Mouse (Mus musculus) midbrain, embryonic 13.5 days (tissue): Measurements from ENCODE around the gene Myo9a. TPM values are rescaled to one million over a fixed set of nuclear protein-coding genes. Genes with fewer than 3 reads are reported as not detected.

Experiments
- ATAC-seq: fragments of 200-750 bp; cut with Nextera tagmentation; 2 replicates; pipeline ENCODE4 v1.8.0; 2017; ENCODE audit warnings: mild to moderate bottlenecking, moderate TSS enrichment, moderate library complexity
- H3K27ac ChIP-seq: fragments of 300-500 bp; sonication (generic); 2 replicates; pipeline ENCODE4 v1.5.1; 2015; ENCODE audit warnings: inconsistent platforms, mild to moderate bottlenecking, moderate library complexity
- H3K27me3 ChIP-seq: fragments of 300-500 bp; sonication (generic); 2 replicates; pipeline ENCODE4 v1.6.1; 2015; ENCODE audit warnings: mild to moderate bottlenecking, inconsistent platforms
- H3K36me3 ChIP-seq: fragments of 300-500 bp; sonication (generic); 2 replicates; pipeline ENCODE4 v1.6.1; 2015; ENCODE audit warnings: mild to moderate bottlenecking, inconsistent platforms
- H3K4me1 ChIP-seq: fragments of 300-500 bp; sonication (generic); replicated peaks from 2 replicates; pipeline ENCODE4 v1.6.1; 2015; ENCODE audit warnings: inconsistent platforms
- H3K4me2 ChIP-seq: fragments of 300-500 bp; sonication (generic); replicated peaks from 2 replicates; pipeline ENCODE4 v1.6.1; 2015; ENCODE audit warnings: moderate library complexity, mild to moderate bottlenecking, inconsistent platforms
- H3K4me3 ChIP-seq: fragments of 300-500 bp; sonication (generic); replicated peaks from 2 replicates; pipeline ENCODE4 v1.5.1; 2015; ENCODE audit warnings: mild to moderate bottlenecking, inconsistent platforms
- H3K9ac ChIP-seq: fragments of 300-500 bp; sonication (generic); replicated peaks from 2 replicates; pipeline ENCODE4 v1.6.1; 2015; ENCODE audit warnings: mild to moderate bottlenecking, inconsistent platforms
- H3K9me3 ChIP-seq: fragments of 300-500 bp; sonication (generic); 2 replicates; pipeline ENCODE4 v1.6.1; 2016; ENCODE audit warnings: mild to moderate bottlenecking, inconsistent platforms
- WGBS: fragments of 180-500 bp; shearing (Covaris S2); methylation state at CpG from one replicate; pipeline ENCODE4 v1.1.7; 2015; 5-methylcytosine and 5-hydroxymethylcytosine counted together
- polyA plus RNA-seq: library from polyadenylated mRNA; unstranded; fragments of >200 nt; fragmentation: Nextera tagmentation; extraction: Ambion mirVana; gene quantifications from 2 replicates; pipeline ENCODE4 v1.2.1, GENCODE M21; 2015

The Myo9a gene
- polyA plus RNA-seq, 1 experiment from 2014 or later: 25.7 TPM

- no peaks in the 10 kb centered on the region for H3K36me3 ChIP-seq
- no peak overlapping the region for H3K4me2 ChIP-seq
- H3K27me3 ChIP-seq: no peaks in the 10 kb centered on the region
- H3K4me3 ChIP-seq: no peak overlapping the region
- no peaks in the 10 kb centered on the region for H3K9me3 ChIP-seq
- H3K4me1 ChIP-seq: peaks cover 10% of the 10 kb centered on the region
- 87% methylated on average over 11 of the region's 11 CpGs for WGBS
- no peak overlapping the region for H3K27ac ChIP-seq
- ATAC-seq: no peak
- H3K9ac ChIP-seq: no peak overlapping the region
These were observed 23.0 kb upstream of the Myo9a start for GRCm38 (mm10) chr9:59727569-59728286.

- Histone ChIP-seq H3K4me1 (no peaks in the 10 kb centered on the region), H3K9ac (no peak overlapping the region), H3K27ac (no peak overlapping the region), H3K9me3 (no peaks in the 10 kb centered on the region), H3K36me3 (no peaks in the 10 kb centered on the region), H3K4me3 (no peak overlapping the region), H3K27me3 (no peaks in the 10 kb centered on the region), H3K4me2 (no peak overlapping the region)
- no peak for ATAC-seq
- 93% methylated on average over 5 of the region's 5 CpGs for WGBS
These were observed 19.6 kb upstream of the Myo9a start for GRCm38 (mm10) chr9:59731136-59731535.

- Histone ChIP-seq H3K4me2 (no peak overlapping the region), H3K9me3 (no peaks in the 10 kb centered on the region), H3K4me3 (no peak overlapping the region), H3K36me3 (peaks cover 9% of the 10 kb centered on the region), H3K4me1 (no peaks in the 10 kb centered on the region), H3K27me3 (no peaks in the 10 kb centered on the region), H3K9ac (no peak overlapping the region), H3K27ac (no peak overlapping the region)
- WGBS: 81% methylated on average over 6 of the region's 6 CpGs
- ATAC-seq: no peak
These were observed 17.6 kb upstream of the Myo9a start for GRCm38 (mm10) chr9:59733075-59733474.

GRCm38 (mm10) chr9:59735394-59735793 lies 15.3 kb upstream of the Myo9a start:
- 74% methylated on average over 4 of the region's 4 CpGs for WGBS
- Histone ChIP-seq H3K27me3 (no peaks in the 10 kb centered on the region), H3K4me2 (no peak overlapping the region), H3K9me3 (no peaks in the 10 kb centered on the region), H3K36me3 (peaks cover 9% of the 10 kb centered on the region), H3K9ac (no peak overlapping the region), H3K4me1 (no peaks in the 10 kb centered on the region), H3K27ac (no peak overlapping the region), H3K4me3 (no peak overlapping the region)
- ATAC-seq: no peak

GRCm38 (mm10) chr9:59740593-59740992 lies 10.1 kb upstream of the Myo9a start:
- WGBS: 88% methylated on average over 2 of the region's 2 CpGs
- no peak for ATAC-seq
- H3K36me3 ChIP-seq: peaks cover 9% of the 10 kb centered on the region
- no peak overlapping the region for H3K9ac ChIP-seq
- no peaks in the 10 kb centered on the region for H3K9me3 ChIP-seq
- no peak overlapping the region for H3K4me3 ChIP-seq
- H3K4me2 ChIP-seq: no peak overlapping the region
- no peaks in the 10 kb centered on the region for H3K27me3 ChIP-seq
- H3K27ac ChIP-seq: no peak overlapping the region
- H3K4me1 ChIP-seq: no peaks in the 10 kb centered on the region

GRCm38 (mm10) chr9:59743903-59744302 lies 6.8 kb upstream of the Myo9a start:
- H3K4me3 ChIP-seq: no peak overlapping the region
- no peak overlapping the region for H3K27ac ChIP-seq
- 92% methylated on average over 3 of the region's 3 CpGs for WGBS
- no peaks in the 10 kb centered on the region for H3K36me3 ChIP-seq
- H3K4me2 ChIP-seq: no peak overlapping the region
- H3K9me3 ChIP-seq: no peaks in the 10 kb centered on the region
- 0 out of 2 replicates have a peak, but pooled peaks cover under 1% of the 10 kb centered on the region for H3K4me1 ChIP-seq
- H3K9ac ChIP-seq: no peak overlapping the region
- no peak for ATAC-seq
- H3K27me3 ChIP-seq: no peaks in the 10 kb centered on the region

GRCm38 (mm10) chr9:59748387-59748786 lies 2.3 kb upstream of the Myo9a start:
- H3K9me3 ChIP-seq: no peaks in the 10 kb centered on the region
- no peak overlapping the region for H3K27ac ChIP-seq
- no peak overlapping the region for H3K9ac ChIP-seq
- H3K36me3 ChIP-seq: no peaks in the 10 kb centered on the region
- ATAC-seq: no peak
- no peak overlapping the region for H3K4me2 ChIP-seq
- H3K4me3 ChIP-seq: no peak overlapping the region
- H3K4me1 ChIP-seq: peaks cover 18% of the 10 kb centered on the region
- H3K27me3 ChIP-seq: no peaks in the 10 kb centered on the region
- 93% methylated on average over 2 of the region's 2 CpGs for WGBS

- H3K27ac ChIP-seq: no peak overlapping the region
- H3K9me3 ChIP-seq: no peaks in the 10 kb centered on the region
- H3K36me3 ChIP-seq: no peaks in the 10 kb centered on the region
- no peak overlapping the region for H3K4me2 ChIP-seq
- ATAC-seq: no peak
- H3K27me3 ChIP-seq: no peaks in the 10 kb centered on the region
- H3K9ac ChIP-seq: no peak overlapping the region
- WGBS: 90% methylated on average over 11 of the region's 11 CpGs
- H3K4me3 ChIP-seq: no peak overlapping the region
- peaks cover 18% of the 10 kb centered on the region for H3K4me1 ChIP-seq
These were observed 1.7 kb upstream of the Myo9a start for GRCm38 (mm10) chr9:59748969-59749368.

- H3K27ac ChIP-seq: peak overlapping the region; percentile 84
- ATAC-seq: no peak
These were observed 973 bp upstream of the Myo9a start for GRCm38 (mm10) chr9:59749581-59750265.

GRCm38 (mm10) chr9:59751066-59751581 lies 428 bp downstream of the Myo9a start:
- no peaks in the 10 kb centered on the region for H3K27me3 ChIP-seq
- peak overlapping the region; percentile 77 for H3K4me3 ChIP-seq
- H3K4me2 ChIP-seq: peak overlapping the region; percentile 69
- H3K36me3 ChIP-seq: no peaks in the 10 kb centered on the region
- H3K9ac ChIP-seq: peak overlapping the region; percentile 92
- peak overlapping the region; percentile 92 for H3K27ac ChIP-seq
- ATAC-seq: peak; percentile 94
- no peaks in the 10 kb centered on the region for H3K9me3 ChIP-seq
- peaks cover 18% of the 10 kb centered on the region for H3K4me1 ChIP-seq
- WGBS: under 1% methylated on average over 47 of the region's 49 CpGs

More at GRCm38 (mm10) chr9:59749581-59750265, 973 bp upstream of the Myo9a start:
- peak overlapping the region; percentile 69 for H3K9ac ChIP-seq
- H3K4me3 ChIP-seq: peak overlapping the region; percentile 77
- H3K36me3 ChIP-seq: no peaks in the 10 kb centered on the region
- H3K27me3 ChIP-seq: no peaks in the 10 kb centered on the region
- H3K4me1 ChIP-seq: peaks cover 18% of the 10 kb centered on the region
- H3K9me3 ChIP-seq: no peaks in the 10 kb centered on the region
- 35% methylated on average over 12 of the region's 12 CpGs for WGBS
- H3K4me2 ChIP-seq: peak overlapping the region; percentile 69

- no peak overlapping the region for H3K27ac ChIP-seq
- H3K27me3 ChIP-seq: no peaks in the 10 kb centered on the region
- H3K9ac ChIP-seq: peak overlapping the region; percentile 92
- peaks cover 18% of the 10 kb centered on the region for H3K4me1 ChIP-seq
- ATAC-seq: no peak
- H3K4me2 ChIP-seq: peak overlapping the region; percentile 69
- peak overlapping the region; percentile 77 for H3K4me3 ChIP-seq
- H3K9me3 ChIP-seq: no peaks in the 10 kb centered on the region
- no peaks in the 10 kb centered on the region for H3K36me3 ChIP-seq
- 4% methylated on average over 2 of the region's 2 CpGs for WGBS
These were observed 1.3 kb downstream of the Myo9a start for GRCm38 (mm10) chr9:59751966-59752365.

- Histone ChIP-seq H3K4me1 (peaks cover 7% of the 10 kb centered on the region), H3K27ac (no peak overlapping the region), H3K36me3 (no peaks in the 10 kb centered on the region), H3K9me3 (no peaks in the 10 kb centered on the region), H3K4me3 (no peak overlapping the region), H3K27me3 (no peaks in the 10 kb centered on the region), H3K4me2 (no peak overlapping the region), H3K9ac (no peak overlapping the region)
- ATAC-seq: no peak
- 75% methylated on average over 2 of the region's 2 CpGs for WGBS
These were observed 4.5 kb downstream of the Myo9a start for GRCm38 (mm10) chr9:59755199-59755598.
